Mouse (Mus musculus): ENCODE results near the gene Dnmbp.

Dnmbp gene

DNA sequence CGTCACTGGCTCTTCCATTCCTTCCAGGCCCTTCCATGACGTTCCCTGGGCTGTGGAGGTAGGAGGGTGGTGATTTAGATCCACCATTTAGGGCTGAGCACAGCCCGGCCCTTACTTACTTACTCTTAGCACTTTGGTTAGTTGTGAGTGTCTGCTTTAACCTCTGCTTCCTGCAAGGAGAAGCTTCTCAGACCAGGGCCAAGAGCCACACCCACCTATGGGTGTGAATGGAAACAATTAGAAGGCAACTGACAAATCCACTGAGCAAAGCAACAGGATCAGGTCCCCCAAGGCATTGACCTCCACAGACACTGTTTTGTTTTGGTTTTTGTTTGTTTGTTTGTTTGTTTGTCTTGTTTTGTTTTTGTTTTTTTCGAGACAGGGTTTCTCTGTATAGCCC lies 130.7 kb downstream of the Dnmbp start:
- DNase-seq (ENCODE audit: low read depth in 1 of 2, low spot score in 2 of 2), result no peak

DNA sequence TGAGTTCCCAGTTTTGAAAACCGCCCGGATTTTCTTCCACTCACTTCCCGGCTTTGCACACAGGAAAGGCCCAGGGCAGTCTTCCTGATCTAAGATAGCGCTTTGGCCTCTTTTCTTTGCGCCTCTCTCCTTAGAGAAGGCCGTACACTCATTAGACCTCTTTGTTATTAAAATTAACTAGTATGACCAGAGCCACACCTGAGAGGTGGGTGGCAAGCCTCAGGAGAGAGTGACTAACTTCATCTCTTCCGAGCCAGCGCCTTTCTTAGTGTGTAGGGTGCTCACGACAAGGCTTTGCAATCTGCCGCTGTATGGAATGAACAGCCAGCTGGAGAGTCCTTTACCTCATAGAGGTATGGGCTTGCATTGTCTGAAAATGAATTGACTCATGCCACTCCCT lies 136.1 kb downstream of the Dnmbp start:
- no peak for DNase-seq (ENCODE audit: low read depth in 1 of 2, low spot score in 2 of 2)

DNA sequence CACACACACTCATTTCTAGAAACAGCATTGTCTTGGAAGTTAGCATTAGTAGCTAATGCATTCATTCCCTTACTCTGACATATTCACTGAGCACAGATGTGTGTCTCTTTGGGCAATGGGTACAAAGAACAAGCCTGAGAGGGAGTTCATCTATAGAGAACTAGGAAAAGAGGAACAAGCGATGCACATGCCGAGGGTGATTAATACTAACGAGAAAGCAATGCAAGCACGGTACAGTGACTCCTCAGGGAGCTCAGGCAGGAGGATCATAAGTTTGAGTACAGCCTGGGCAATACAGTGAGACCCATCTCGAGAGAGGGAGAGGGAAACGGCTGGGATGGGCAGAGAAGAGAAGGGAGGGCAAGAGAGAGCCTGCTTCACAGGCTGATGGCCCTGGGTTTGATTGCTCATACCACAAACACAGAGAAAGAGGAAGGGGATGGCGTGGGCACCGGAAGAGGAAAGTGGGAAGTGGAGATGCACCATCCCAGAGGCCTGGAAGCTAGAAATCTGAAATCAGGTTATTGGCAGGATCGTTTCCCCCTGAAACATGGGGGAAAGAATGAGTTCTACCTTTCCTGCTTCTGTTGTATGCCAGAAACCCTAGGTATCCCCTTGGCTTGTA lies 138.5 kb downstream of the Dnmbp start:
- DNase-seq (ENCODE audit: low read depth in 1 of 2, low spot score in 2 of 2), result peak in 1 of 2 experiments; percentile 9

DNA sequence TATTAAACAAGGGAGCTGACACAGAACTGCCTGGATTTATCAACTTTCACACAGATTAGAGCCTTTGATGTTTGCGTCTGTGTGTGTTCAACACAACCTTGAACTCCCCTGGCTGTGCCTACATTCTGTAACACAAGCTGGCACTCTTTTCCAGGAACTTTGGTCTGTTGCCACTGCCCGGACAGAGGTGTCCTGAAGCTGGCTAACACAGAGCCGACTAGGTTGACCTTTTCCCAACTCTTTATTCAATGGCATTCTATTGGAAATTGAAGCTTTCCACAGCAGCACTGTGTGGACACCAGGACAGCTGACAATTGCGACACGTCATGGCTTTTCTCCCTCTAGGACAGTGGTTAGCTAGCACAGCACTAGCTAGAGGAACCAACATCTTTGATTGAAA lies 142.8 kb downstream of the Dnmbp start:
- no peak for DNase-seq (ENCODE audit: low read depth in 1 of 2, low spot score in 2 of 2)
